Mouse (Mus musculus) MEL (cell line): ENCODE data around the gene AC134908.4. TPM values are rescaled to one million over a fixed set of nuclear protein-coding genes. Genes with fewer than 3 reads are reported as not detected.
"Not testable (repeated sequence)": the region's sequence is repeated elsewhere in the genome, so short reads cannot be mapped to it uniquely, and the experiment has no call there.

Source experiments
- DNase-seq: peaks from one replicate; pipeline ENCODE4 v3.0.0; 2011; ENCODE audit warnings: low read depth, low spot score
- H3K27ac ChIP-seq: 2 replicates; pipeline ENCODE4 v1.5.1; 2012; ENCODE audit warnings: low read depth, mild to moderate bottlenecking, control low read depth, low read length, moderate library complexity; ENCODE audit not compliant: control insufficient read depth
- H3K27me3 ChIP-seq, 2 experiments: fragments of 150-350 bp in 1 of 2; sonication (generic) in 1 of 2; 2 replicates each; pipeline ENCODE4 v1.6.1; 2012; ENCODE audit warnings: low read length in 2 of 2, mild to moderate bottlenecking in 2 of 2, improper control_type of control experiment in 1 of 2, moderate library complexity in 1 of 2; ENCODE audit not compliant: insufficient read depth in 2 of 2, control insufficient read depth in 1 of 2
- H3K36me3 ChIP-seq, 2 experiments: 2 replicates each; pipeline ENCODE4 v1.6.1; 2012 to 2014; ENCODE audit warnings: low read length in 2 of 2, improper control_type of control experiment in 1 of 2, inconsistent platforms in 1 of 2, mild to moderate bottlenecking in 1 of 2; ENCODE audit not compliant: insufficient read depth in 2 of 2, control insufficient read depth in 1 of 2
- H3K4me1 ChIP-seq, 2 experiments: fragments of 150-350 bp in 1 of 2; sonication (generic) in 1 of 2; 2 replicates each; pipeline ENCODE4 v1.6.1; 2012; ENCODE audit warnings: low read length in 2 of 2, improper control_type of control experiment in 1 of 2, mild to moderate bottlenecking in 1 of 2; ENCODE audit not compliant: insufficient read depth in 2 of 2, control insufficient read depth in 1 of 2
- H3K4me3 ChIP-seq, 2 experiments: fragments of 150-350 bp in 1 of 2; sonication (generic) in 1 of 2; 2 replicates each; pipeline ENCODE4 v1.5.1; 2012; ENCODE audit warnings: low read depth in 2 of 2, low read length in 2 of 2, mild to moderate bottlenecking in 2 of 2, moderate library complexity in 2 of 2, control low read depth in 1 of 2, improper control_type of control experiment in 1 of 2; ENCODE audit not compliant: control insufficient read depth in 1 of 2, insufficient read depth in 1 of 2
- H3K79me2 ChIP-seq: 2 replicates; pipeline ENCODE4 v1.6.1; 2012; ENCODE audit warnings: mild to moderate bottlenecking, low read length, moderate library complexity; ENCODE audit not compliant: control insufficient read depth, poor library complexity, insufficient read depth
- H3K9ac ChIP-seq: 2 replicates; pipeline ENCODE4 v1.6.1; 2012; ENCODE audit warnings: low read depth, mild to moderate bottlenecking, control low read depth, low read length, moderate library complexity; ENCODE audit not compliant: control insufficient read depth, poor library complexity, severe bottlenecking
- H3K9me3 ChIP-seq: fragments of 150-350 bp; sonication (generic); replicated peaks from 2 replicates; pipeline ENCODE4 v1.6.1; 2012; ENCODE audit warnings: mild to moderate bottlenecking, low read length, improper control_type of control experiment, moderate library complexity; ENCODE audit not compliant: insufficient read depth
- polyA plus RNA-seq, 2 experiments: library from polyadenylated mRNA; stranded (reverse) in 1 of 2; unstranded in 1 of 2; fragments of >175 nt in 1 of 2; fragments of >200 nt in 1 of 2; gene quantifications; 2 replicates each; pipeline versions ENCODE4 v1.2.1 to v1.2.4; 2012; ENCODE audit warnings: low replicate concordance in 2 of 2, low read depth in 1 of 2; ENCODE audit not compliant: insufficient read length in 2 of 2, insufficient read depth in 1 of 2, missing spikeins in 1 of 2
- total RNA-seq: library from RNA; depleted of rRNA; stranded (reverse); fragments of 300-350 nt; gene quantifications from 2 replicates; pipeline ENCODE4 v1.2.3, GENCODE M21; 2012; rRNA removed

Gene AC134908.4
- total and polyA plus RNA-seq, 3 experiments: 0.92 TPM; not detected in 2

DNA sequence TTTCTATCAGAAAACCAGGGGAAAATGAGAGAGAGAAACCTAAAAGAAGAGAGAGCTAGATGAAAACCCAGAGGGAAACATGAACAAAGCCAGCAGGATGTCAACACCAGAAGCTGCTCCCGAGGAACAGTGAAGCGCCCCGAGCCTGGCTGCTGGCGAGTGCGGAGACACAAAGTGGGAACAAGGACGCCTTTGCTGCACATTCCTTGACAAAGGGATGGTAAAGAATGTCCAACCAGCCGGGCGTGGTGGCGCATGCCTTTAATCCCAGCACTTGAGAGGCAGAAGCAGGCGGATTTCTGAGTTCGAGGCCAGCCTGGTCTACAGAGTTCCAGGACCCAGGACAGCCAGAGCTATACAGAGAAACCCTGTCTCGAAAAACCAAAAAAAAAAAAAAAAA, 54.0 kb downstream of the AC134908.4 start:
- H3K36me3 ChIP-seq, H3K4me3 ChIP-seq, H3K4me1 ChIP-seq, DNase-seq, H3K9me3 ChIP-seq, H3K9ac ChIP-seq, H3K27me3 ChIP-seq, H3K27ac ChIP-seq, H3K79me2 ChIP-seq: not testable (repeated sequence)

Other genes starting within 250 kb of the AC134908.4 start
- gene Sox8, start 225.0 kb downstream of the AC134908.4 start, total RNA-seq: not detected in 2 replicates
- not detected for gene Sox8, start 225.0 kb downstream of the AC134908.4 start, polyA plus RNA-seq
- gene Lmf1, start 216.6 kb downstream of the AC134908.4 start, total RNA-seq: 14.0 and 16.0 TPM in 2 replicates
- 10 to 100 TPM in 1 of 2 experiments, not detected in 1; 30.5 TPM for gene Lmf1, start 216.6 kb downstream of the AC134908.4 start, polyA plus RNA-seq
- 3.1 and 3.9 TPM in 2 replicates for gene Gng13, start 78.5 kb downstream of the AC134908.4 start, total RNA-seq
- under 1 TPM in 1 of 2 experiments, not detected in 1; 0.13 TPM for gene Gng13, start 78.5 kb downstream of the AC134908.4 start, polyA plus RNA-seq
- gene Chtf18, start 68.2 kb downstream of the AC134908.4 start, total RNA-seq: 29.9 and 35.5 TPM in 2 replicates
- gene Chtf18, start 68.2 kb downstream of the AC134908.4 start, polyA plus RNA-seq: 10 to 100 TPM in 1 of 2 experiments, not detected in 1; 71.1 TPM
- gene Rpusd1, start 68.0 kb downstream of the AC134908.4 start, total RNA-seq: 7.3 and 8.2 TPM in 2 replicates
- gene Rpusd1, start 68.0 kb downstream of the AC134908.4 start, polyA plus RNA-seq: 10 to 100 TPM in 1 of 2 experiments, not detected in 1; 23.9 TPM
- gene Mslnl, start 59.6 kb downstream of the AC134908.4 start, total RNA-seq: 0.08 TPM in 1 of 2 replicates, not detected in the other
- under 1 TPM in 1 of 2 experiments, not detected in 1; 0.08 TPM for gene Mslnl, start 59.6 kb downstream of the AC134908.4 start, polyA plus RNA-seq
- gene Msln, start 41.3 kb downstream of the AC134908.4 start, total RNA-seq: not detected in 2 replicates
- not detected for gene Msln, start 41.3 kb downstream of the AC134908.4 start, polyA plus RNA-seq
- 26.9 and 34.3 TPM in 2 replicates for gene Narfl, start 21.9 kb downstream of the AC134908.4 start, total RNA-seq
- gene Narfl, start 21.9 kb downstream of the AC134908.4 start, polyA plus RNA-seq: 10 to 100 TPM in 1 of 2 experiments, not detected in 1; 30.6 TPM
- 10.7 and 12.6 TPM in 2 replicates for gene Haghl, start 10.0 kb downstream of the AC134908.4 start, total RNA-seq
- 10 to 100 TPM in 1 of 2 experiments, not detected in 1; 13.2 TPM for gene Haghl, start 10.0 kb downstream of the AC134908.4 start, polyA plus RNA-seq
- gene Ccdc78, start 9.1 kb downstream of the AC134908.4 start, total RNA-seq: 0.08 TPM in 1 of 2 replicates, not detected in the other
- under 1 TPM in 1 of 2 experiments, not detected in 1; 0.85 TPM for gene Ccdc78, start 9.1 kb downstream of the AC134908.4 start, polyA plus RNA-seq
- gene Fam173a, start 2.8 kb downstream of the AC134908.4 start, total RNA-seq: 35.3 and 39.0 TPM in 2 replicates
- 10 to 100 TPM in 1 of 2 experiments, not detected in 1; 36.6 TPM for gene Fam173a, start 2.8 kb downstream of the AC134908.4 start, polyA plus RNA-seq
- 95.7 and 104 TPM in 2 replicates for gene Metrn, start 1.5 kb upstream of the AC134908.4 start, total RNA-seq
- gene Metrn, start 1.5 kb upstream of the AC134908.4 start, polyA plus RNA-seq: 100 to 1,000 TPM in 1 of 2 experiments, not detected in 1; 116 TPM
- not detected in 2 replicates for gene Fbxl16, start 13.4 kb upstream of the AC134908.4 start, total RNA-seq
- gene Fbxl16, start 13.4 kb upstream of the AC134908.4 start, polyA plus RNA-seq: under 1 TPM in 1 of 2 experiments, not detected in 1; 0.11 TPM
- gene Wdr24, start 28.0 kb upstream of the AC134908.4 start, total RNA-seq: 29.4 and 38.8 TPM in 2 replicates
- 10 to 100 TPM in 1 of 2 experiments, not detected in 1; 35.0 TPM for gene Wdr24, start 28.0 kb upstream of the AC134908.4 start, polyA plus RNA-seq
- gene Jmjd8, start 33.2 kb upstream of the AC134908.4 start, total RNA-seq: 12.9 and 13.1 TPM in 2 replicates
- 10 to 100 TPM in 1 of 2 experiments, not detected in 1; 23.9 TPM for gene Jmjd8, start 33.2 kb upstream of the AC134908.4 start, polyA plus RNA-seq
- gene Stub1, start 37.7 kb upstream of the AC134908.4 start, total RNA-seq: 74.0 and 75.0 TPM in 2 replicates
- gene Stub1, start 37.7 kb upstream of the AC134908.4 start, polyA plus RNA-seq: 10 to 100 TPM in 1 of 2 experiments, not detected in 1; 99.7 TPM
- 1.4 TPM in 2 replicates for gene Rhbdl1, start 41.6 kb upstream of the AC134908.4 start, total RNA-seq
- gene Rhbdl1, start 41.6 kb upstream of the AC134908.4 start, polyA plus RNA-seq: 1 to 10 TPM in 1 of 2 experiments, not detected in 1; 4.0 TPM
- gene Gm20683, start 46.1 kb upstream of the AC134908.4 start, total RNA-seq: 2.8 and 4.9 TPM in 2 replicates
- gene Gm20683, start 46.1 kb upstream of the AC134908.4 start, polyA plus RNA-seq: 1 to 10 TPM in 1 of 2 experiments, not detected in 1; 6.8 TPM
- 24.9 and 29.1 TPM in 2 replicates for gene Rhot2, start 49.2 kb upstream of the AC134908.4 start, total RNA-seq
- 10 to 100 TPM in 1 of 2 experiments, not detected in 1; 54.5 TPM for gene Rhot2, start 49.2 kb upstream of the AC134908.4 start, polyA plus RNA-seq
- gene Wdr90, start 65.8 kb upstream of the AC134908.4 start, total RNA-seq: 22.5 and 23.7 TPM in 2 replicates
- 10 to 100 TPM in 1 of 2 experiments, not detected in 1; 44.5 TPM for gene Wdr90, start 65.8 kb upstream of the AC134908.4 start, polyA plus RNA-seq
- 73.9 and 88.9 TPM in 2 replicates for gene Mcrip2, start 73.1 kb upstream of the AC134908.4 start, total RNA-seq
- 100 to 1,000 TPM; 107 to 281 TPM for gene Mcrip2, start 73.1 kb upstream of the AC134908.4 start, polyA plus RNA-seq
- 31.7 and 33.6 TPM in 2 replicates for gene Mettl26, start 79.4 kb upstream of the AC134908.4 start, total RNA-seq
- 10 to 100 TPM in 1 of 2 experiments, not detected in 1; 50.6 TPM for gene Mettl26, start 79.4 kb upstream of the AC134908.4 start, polyA plus RNA-seq
- 0.13 and 0.19 TPM in 2 replicates for gene Wfikkn1, start 85.2 kb upstream of the AC134908.4 start, total RNA-seq
- under 1 TPM in 1 of 2 experiments, not detected in 1; 0.53 TPM for gene Wfikkn1, start 85.2 kb upstream of the AC134908.4 start, polyA plus RNA-seq
- gene Rab40c, start 124.1 kb upstream of the AC134908.4 start, total RNA-seq: 3.7 and 4.8 TPM in 2 replicates
- gene Rab40c, start 124.1 kb upstream of the AC134908.4 start, polyA plus RNA-seq: 10 to 100 TPM in 1 of 2 experiments, not detected in 1; 23.2 TPM
- gene Pigq, start 149.3 kb upstream of the AC134908.4 start, total RNA-seq: 50.7 and 67.8 TPM in 2 replicates
- gene Pigq, start 149.3 kb upstream of the AC134908.4 start, polyA plus RNA-seq: 100 to 1,000 TPM; 193 to 825 TPM
- gene Nhlrc4, start 149.3 kb upstream of the AC134908.4 start, total RNA-seq: 0.16 and 0.23 TPM in 2 replicates
- gene Nhlrc4, start 149.3 kb upstream of the AC134908.4 start, polyA plus RNA-seq: under 1 TPM in 1 of 2 experiments, not detected in 1; 0.19 TPM
- not detected in 2 replicates for gene A930017K11Rik, start 156.9 kb upstream of the AC134908.4 start, total RNA-seq
- not detected for gene A930017K11Rik, start 156.9 kb upstream of the AC134908.4 start, polyA plus RNA-seq
- 5.6 and 6.2 TPM in 2 replicates for gene Capn15, start 190.1 kb upstream of the AC134908.4 start, total RNA-seq
- 10 to 100 TPM in 1 of 2 experiments, not detected in 1; 16.2 TPM for gene Capn15, start 190.1 kb upstream of the AC134908.4 start, polyA plus RNA-seq